ENCODE assay signal across 12 mouse cellular contexts in the genomic region with DNA sequence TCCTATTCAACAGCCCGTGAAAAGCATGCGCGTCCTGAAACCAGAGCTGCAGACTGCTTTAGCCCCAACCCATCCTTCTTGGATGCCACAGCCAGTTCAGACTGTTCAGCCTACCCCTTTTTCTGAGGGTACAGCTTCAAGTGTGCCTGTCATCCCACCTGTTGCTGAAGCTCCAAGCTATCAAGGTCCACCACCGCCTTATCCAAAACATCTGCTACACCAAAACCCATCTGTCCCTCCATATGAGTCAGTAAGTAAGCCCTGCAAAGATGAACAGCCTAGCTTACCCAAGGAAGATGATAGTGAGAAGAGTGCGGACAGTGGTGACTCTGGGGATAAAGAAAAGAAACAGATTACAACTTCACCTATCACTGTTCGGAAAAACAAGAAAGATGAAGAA.
"Had no signal": no experiment of that assay in that cellular context is flagged by ENCODE, and none has a peak within 500 bp of the region (broad histone marks: within the 10 kb centered on the region; RNA-seq: fewer than 3 reads in every experiment).

No protein-coding gene starts in this region.

- DNase-seq: kidney, adult 18-20 months; kidney, adult 9 months; kidney, postnatal 14 days; kidney, postnatal 4 days; liver, embryonic 13.5 days; lung, adult 2 months; lung, postnatal 14 days; lung, postnatal 4 days; midbrain, embryonic 14.5 days; thymus, adult 2 months; thymus, postnatal 14 days; thymus, postnatal 4 days had no signal
